Mouse (Mus musculus) heart, embryonic 14.5 days (tissue): Measurements from ENCODE around the gene Tmprss13. TPM values are rescaled to one million over a fixed set of nuclear protein-coding genes. Genes with fewer than 3 reads are reported as not detected.

Source experiments
- ATAC-seq: fragments of 200-750 bp; cut with Nextera tagmentation; 2 replicates; pipeline ENCODE4 v1.8.0; 2017; ENCODE audit warnings: low read depth, moderate TSS enrichment; ENCODE audit not compliant: insufficient number of reproducible peaks, insufficient read depth, low FRiP score
- H3K27ac ChIP-seq, 2 experiments: fragments of 200-500 bp in 1 of 2; fragments of 300-500 bp in 1 of 2; sonication (generic) in 1 of 2; replicated peaks in 1 of 2; 2 replicates each; pipeline ENCODE4 v1.5.1; 2012 to 2014; ENCODE audit warnings: low read depth in 2 of 2, low read length in 2 of 2, control low read depth in 1 of 2, mild to moderate bottlenecking in 1 of 2, mixed read lengths in 1 of 2; ENCODE audit not compliant: control insufficient read depth in 1 of 2, insufficient read depth in 1 of 2
- H3K27me3 ChIP-seq: fragments of 300-500 bp; sonication (generic); 2 replicates; pipeline ENCODE4 v1.6.1; 2014; ENCODE audit warnings: mild to moderate bottlenecking, low read length, control low read depth; ENCODE audit not compliant: control insufficient read depth, insufficient read depth
- H3K36me3 ChIP-seq: fragments of 300-500 bp; sonication (generic); 2 replicates; pipeline ENCODE4 v1.6.1; 2014; ENCODE audit warnings: mild to moderate bottlenecking, control low read depth, low read length, mixed read lengths; ENCODE audit not compliant: control insufficient read depth, insufficient read depth
- H3K4me1 ChIP-seq, 2 experiments: fragments of 200-500 bp in 1 of 2; fragments of 300-500 bp in 1 of 2; sonication (generic) in 1 of 2; 2 replicates each; pipeline ENCODE4 v1.6.1; 2012 to 2014; ENCODE audit warnings: low read length in 2 of 2, control low read depth in 1 of 2, mixed read lengths in 1 of 2; ENCODE audit not compliant: control insufficient read depth in 2 of 2, insufficient read depth in 2 of 2
- H3K4me2 ChIP-seq: fragments of 300-500 bp; sonication (generic); 2 replicates; pipeline ENCODE4 v1.6.1; 2014; ENCODE audit warnings: mild to moderate bottlenecking, low read length
- H3K4me3 ChIP-seq, 2 experiments: fragments of 200-500 bp in 1 of 2; fragments of 300-500 bp in 1 of 2; sonication (generic) in 1 of 2; 2 replicates each; pipeline ENCODE4 v1.5.1; 2012 to 2014; ENCODE audit warnings: low read length in 2 of 2, mild to moderate bottlenecking in 2 of 2, control low read depth in 1 of 2, low read depth in 1 of 2, moderate library complexity in 1 of 2; ENCODE audit not compliant: control insufficient read depth in 1 of 2, insufficient read depth in 1 of 2
- H3K9ac ChIP-seq: fragments of 300-500 bp; sonication (generic); 2 replicates; pipeline ENCODE4 v1.6.1; 2014; ENCODE audit warnings: mild to moderate bottlenecking, low read length
- H3K9me3 ChIP-seq: fragments of 300-500 bp; sonication (generic); 2 replicates; pipeline ENCODE4 v1.6.1; 2016; ENCODE audit warnings: low read length, control low read depth; ENCODE audit not compliant: control insufficient read depth
- WGBS: fragments of 180-500 bp; shearing (Covaris S2); extraction: QIAGEN DNeasy Blood & Tissue Kit; methylation state at CpG from one replicate; pipeline ENCODE4 v1.1.7; 2014; 5-methylcytosine and 5-hydroxymethylcytosine counted together
- polyA plus RNA-seq: library from polyadenylated mRNA; unstranded; fragments of >200 nt; fragmentation: Nextera tagmentation; extraction: Ambion mirVana; gene quantifications from 2 replicates; pipeline ENCODE4 v1.2.1, GENCODE M21; 2014

Gene Tmprss13
- polyA plus RNA-seq, 1 experiment from 2014 or later = 0.18 TPM

- no peak for ATAC-seq
- Histone ChIP-seq H3K27ac (no peak overlapping the region), H3K36me3 (no peaks in the 10 kb centered on the region), H3K9me3 (no peaks in the 10 kb centered on the region), H3K4me2 (no peak overlapping the region), H3K27me3 (peaks cover 28% of the 10 kb centered on the region), H3K4me1 (no peaks in the 10 kb centered on the region), H3K9ac (no peak overlapping the region), H3K4me3 (no peak overlapping the region)
- WGBS = 72% methylated on average over 3 of the region's 3 CpGs
Measured at GRCm38 (mm10) chr9:45313913-45314312, 5.0 kb upstream of the Tmprss13 start.

GRCm38 (mm10) chr9:45317635-45318034, 1.3 kb upstream of the Tmprss13 start:
- no peak overlapping the region for H3K4me2 ChIP-seq
- H3K27ac ChIP-seq = no peak overlapping the region
- ATAC-seq = no peak
- H3K36me3 ChIP-seq = no peaks in the 10 kb centered on the region
- H3K9ac ChIP-seq = no peak overlapping the region
- no peak overlapping the region for H3K4me3 ChIP-seq
- no peaks in the 10 kb centered on the region for H3K9me3 ChIP-seq
- no peaks in the 10 kb centered on the region for H3K4me1 ChIP-seq
- 61% methylated on average over 3 of the region's 3 CpGs for WGBS
- H3K27me3 ChIP-seq = peaks cover 40% of the 10 kb centered on the region

- no peak for ATAC-seq
- no peak overlapping the region for H3K27ac ChIP-seq
- no peak overlapping the region for H3K4me3 ChIP-seq
- peaks cover 2 to 9% of the 10 kb centered on the region in 2 experiments; a peak in 3 of 4 replicates for H3K4me1 ChIP-seq
- WGBS = 77% methylated on average over 6 of the region's 6 CpGs
- no peak overlapping the region for H3K4me2 ChIP-seq
- peaks cover 32% of the 10 kb centered on the region for H3K27me3 ChIP-seq
- H3K9ac ChIP-seq = no peak overlapping the region
- H3K36me3 ChIP-seq = no peaks in the 10 kb centered on the region
- no peaks in the 10 kb centered on the region for H3K9me3 ChIP-seq
Measured at GRCm38 (mm10) chr9:45321465-45321864, 2.6 kb downstream of the Tmprss13 start.

- WGBS = 72% methylated on average over 4 of the region's 4 CpGs
- H3K36me3 ChIP-seq = no peaks in the 10 kb centered on the region
- peaks cover 2 to 9% of the 10 kb centered on the region in 2 experiments; a peak in 3 of 4 replicates for H3K4me1 ChIP-seq
- H3K27me3 ChIP-seq = peaks cover 27% of the 10 kb centered on the region
- ATAC-seq = no peak
- H3K9ac ChIP-seq = no peak overlapping the region
- no peak overlapping the region for H3K27ac ChIP-seq
- H3K4me3 ChIP-seq = no peak overlapping the region
- H3K9me3 ChIP-seq = no peaks in the 10 kb centered on the region
- no peak overlapping the region for H3K4me2 ChIP-seq
Measured at GRCm38 (mm10) chr9:45321946-45322430, 3.1 kb downstream of the Tmprss13 start.

GRCm38 (mm10) chr9:45326390-45326789, 7.5 kb downstream of the Tmprss13 start:
- Histone ChIP-seq H3K27me3 (peaks cover 4% of the 10 kb centered on the region; the same call in 1 of the 2 replicates), H3K4me3 (no peak overlapping the region), H3K4me2 (no peak overlapping the region), H3K27ac (no peak overlapping the region), H3K9me3 (no peaks in the 10 kb centered on the region), H3K4me1 (peaks cover 2 to 13% of the 10 kb centered on the region in 2 experiments; a peak in 3 of 4 replicates), H3K36me3 (no peaks in the 10 kb centered on the region), H3K9ac (no peak overlapping the region)
- WGBS = 87% methylated on average over 9 of the region's 9 CpGs
- ATAC-seq = no peak

- WGBS = 75% methylated on average over 4 of the region's 4 CpGs
- no peak for ATAC-seq
- peaks cover 2 to 13% of the 10 kb centered on the region in 2 experiments; a peak in 3 of 4 replicates for H3K4me1 ChIP-seq
Measured at GRCm38 (mm10) chr9:45328263-45328662, 9.4 kb downstream of the Tmprss13 start.

GRCm38 (mm10) chr9:45329577-45329976, 10.7 kb downstream of the Tmprss13 start:
- ATAC-seq = no peak
- H3K9me3 ChIP-seq = no peaks in the 10 kb centered on the region
- no peak overlapping the region for H3K27ac ChIP-seq
- H3K4me2 ChIP-seq = no peak overlapping the region
- no peak overlapping the region for H3K9ac ChIP-seq
- peaks cover 2 to 13% of the 10 kb centered on the region in 2 experiments; a peak in 3 of 4 replicates for H3K4me1 ChIP-seq
- 0 out of 2 replicates have a peak, but pooled peaks cover 2% of the 10 kb centered on the region for H3K27me3 ChIP-seq
- WGBS = 85% methylated on average over 6 of the region's 6 CpGs
- H3K36me3 ChIP-seq = no peaks in the 10 kb centered on the region
- no peak overlapping the region for H3K4me3 ChIP-seq

More at GRCm38 (mm10) chr9:45328263-45328662, 9.4 kb downstream of the Tmprss13 start:
- H3K27me3 ChIP-seq = 0 out of 2 replicates have a peak, but pooled peaks cover 4% of the 10 kb centered on the region
- H3K36me3 ChIP-seq = no peaks in the 10 kb centered on the region
- no peak overlapping the region for H3K27ac ChIP-seq
- H3K4me3 ChIP-seq = no peak overlapping the region
- H3K4me2 ChIP-seq = no peak overlapping the region
- no peaks in the 10 kb centered on the region for H3K9me3 ChIP-seq
- no peak overlapping the region for H3K9ac ChIP-seq

GRCm38 (mm10) chr9:45337406-45337805, 18.5 kb downstream of the Tmprss13 start:
- Histone ChIP-seq H3K27me3 (peaks cover 6% of the 10 kb centered on the region; the same call in 1 of the 2 replicates), H3K4me2 (no peak overlapping the region), H3K4me3 (no peak overlapping the region), H3K4me1 (no peaks in the 10 kb centered on the region), H3K9ac (no peak overlapping the region), H3K9me3 (no peaks in the 10 kb centered on the region), H3K27ac (no peak overlapping the region), H3K36me3 (no peaks in the 10 kb centered on the region)
- WGBS = 65% methylated on average over 2 of the region's 2 CpGs
- ATAC-seq = no peak
